Mouse (Mus musculus) forebrain, embryonic 15.5 days (tissue): ENCODE measurements around the gene Gm10184. TPM values are rescaled to one million over a fixed set of nuclear protein-coding genes. Genes with fewer than 3 reads are reported as not detected.
A peak's percentile ranks its signal among the peaks of the same experiment; 100 is the strongest.
"Not testable (repeated sequence)": the region's sequence is repeated elsewhere in the genome, so short reads cannot be mapped to it uniquely, and the experiment has no call there.

Experiments
- ATAC-seq: fragments of 200-750 bp; cut with Nextera tagmentation; replicated peaks from 2 replicates; pipeline ENCODE4 v1.8.0; 2017; ENCODE audit warnings: mild to moderate bottlenecking, moderate TSS enrichment, moderate library complexity
- H3K27ac ChIP-seq: fragments of 300-500 bp; sonication (generic); replicated peaks from 2 replicates; pipeline ENCODE4 v1.5.1; 2015; ENCODE audit warnings: mild to moderate bottlenecking, inconsistent platforms
- H3K27me3 ChIP-seq: fragments of 300-500 bp; sonication (generic); 2 replicates; pipeline ENCODE4 v1.6.1; 2015; ENCODE audit warnings: inconsistent platforms
- H3K36me3 ChIP-seq: fragments of 300-500 bp; sonication (generic); 2 replicates; pipeline ENCODE4 v1.6.1; 2015; ENCODE audit warnings: mild to moderate bottlenecking, inconsistent platforms
- H3K4me1 ChIP-seq: fragments of 300-500 bp; sonication (generic); 2 replicates; pipeline ENCODE4 v1.6.1; 2015; ENCODE audit warnings: inconsistent platforms
- H3K4me2 ChIP-seq: fragments of 300-500 bp; sonication (generic); replicated peaks from 2 replicates; pipeline ENCODE4 v1.6.1; 2015; ENCODE audit warnings: mild to moderate bottlenecking, inconsistent platforms
- H3K4me3 ChIP-seq: fragments of 300-500 bp; sonication (generic); 2 replicates; pipeline ENCODE4 v1.5.1; 2015; ENCODE audit warnings: mild to moderate bottlenecking, inconsistent platforms
- H3K9ac ChIP-seq: fragments of 300-500 bp; sonication (generic); replicated peaks from 2 replicates; pipeline ENCODE4 v1.6.1; 2015; ENCODE audit warnings: mild to moderate bottlenecking, inconsistent platforms
- H3K9me3 ChIP-seq: fragments of 300-500 bp; sonication (generic); 2 replicates; pipeline ENCODE4 v1.6.1; 2016; ENCODE audit warnings: inconsistent platforms
- WGBS: fragments of 180-500 bp; shearing (Covaris S2); methylation state at CpG from one replicate; pipeline ENCODE4 v1.1.7; 2015; ENCODE audit warnings: mixed read lengths; 5-methylcytosine and 5-hydroxymethylcytosine counted together
- polyA plus RNA-seq: library from polyadenylated mRNA; unstranded; fragments of >200 nt; fragmentation: Nextera tagmentation; extraction: Ambion mirVana; gene quantifications from 2 replicates; pipeline ENCODE4 v1.2.1, GENCODE M21; 2015

Gene Gm10184
- polyA plus RNA-seq, result 30.8 and 31.1 TPM in 2 replicates

DNA sequence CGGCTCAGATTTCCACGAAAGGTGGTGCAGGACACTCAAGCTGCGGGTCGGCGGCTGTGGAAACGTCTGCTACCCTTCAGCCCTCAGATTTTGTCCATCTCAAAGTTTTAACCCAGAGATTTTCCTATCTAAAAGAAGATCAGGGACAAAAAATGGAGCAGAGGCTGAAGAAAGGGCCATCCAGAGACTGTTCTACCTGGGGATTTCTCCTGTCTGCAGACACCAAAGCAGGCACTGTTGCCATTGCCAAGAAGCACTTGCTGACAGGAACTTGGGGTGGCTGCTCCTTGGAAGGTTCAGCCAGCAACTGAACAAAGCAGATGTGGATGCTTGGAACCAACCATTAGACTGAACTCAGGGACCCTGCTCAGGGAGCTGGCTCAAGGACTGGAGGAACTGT, at the start of gene Gm10184:
Gene Gm10184, minus strand, starts transcription at position 101 of the 400 bp plus-strand sequence.
- Histone ChIP-seq H3K9me3 (no peaks in the 10 kb centered on the region), H3K27me3 (no peaks in the 10 kb centered on the region), H3K36me3 (no peaks in the 10 kb centered on the region), H3K4me2 (no peak within 1 kb of the TSS), H3K4me1 (no peaks in the 10 kb centered on the region), H3K9ac (no peak within 1 kb of the TSS), H3K27ac (no peak within 1 kb of the TSS), H3K4me3 (no peak within 1 kb of the TSS)
- no peak for ATAC-seq
- 97% methylated on average over 6 of the region's 6 CpGs for WGBS

DNA sequence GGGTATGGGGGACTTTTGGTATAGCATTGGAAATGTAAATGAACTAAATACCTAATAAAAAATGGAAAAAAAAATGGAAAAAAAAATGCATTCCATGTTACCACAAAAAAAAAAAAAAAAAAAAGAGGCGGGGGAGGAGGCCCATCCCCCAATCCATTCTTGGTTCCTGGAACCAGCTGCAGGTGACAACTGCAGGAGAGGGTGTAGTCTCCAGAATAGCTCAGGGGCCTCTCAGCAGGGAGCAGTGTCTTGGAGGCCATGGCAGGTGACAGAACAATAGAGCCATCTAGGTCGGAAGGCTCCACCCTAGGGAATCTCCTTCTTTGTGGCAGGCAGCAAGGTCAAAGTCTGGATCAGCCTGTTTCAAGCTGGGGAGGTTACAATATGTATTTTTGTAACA, 23.7 kb upstream of the Gm10184 start:
- Histone ChIP-seq H3K9ac (no peak overlapping the region), H3K4me3 (no peak overlapping the region), H3K27ac (no peak overlapping the region), H3K27me3 (no peaks in the 10 kb centered on the region), H3K4me2 (no peak overlapping the region), H3K36me3 (no peaks in the 10 kb centered on the region), H3K9me3 (no peaks in the 10 kb centered on the region), H3K4me1 (no peaks in the 10 kb centered on the region)
- no peak for ATAC-seq
- WGBS, result 67% methylated on average over 2 of the region's 2 CpGs

DNA sequence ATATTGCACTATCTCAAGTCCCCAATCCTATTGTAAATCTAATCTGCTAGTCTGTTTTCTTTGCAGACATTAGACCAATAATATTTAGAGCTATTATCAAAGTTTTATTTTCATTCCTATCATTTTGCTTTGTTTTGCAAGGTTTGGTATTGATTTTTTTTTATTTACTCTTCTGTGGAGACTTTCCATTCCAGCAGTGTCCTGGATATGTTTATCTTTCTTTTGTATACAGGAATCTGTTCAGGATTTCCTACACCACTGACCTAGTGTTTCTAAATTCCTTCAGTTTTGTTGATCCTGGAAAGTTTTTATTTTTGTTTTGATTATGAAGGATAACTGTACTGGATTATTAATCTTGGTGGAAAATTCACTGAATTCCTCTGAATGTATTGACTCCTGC, 2.6 kb downstream of the Gm10184 start:
- H3K4me3 ChIP-seq, result no peak overlapping the region
- H3K27ac ChIP-seq, result no peak overlapping the region
- no peak overlapping the region for H3K4me2 ChIP-seq
- no peaks in the 10 kb centered on the region for H3K36me3 ChIP-seq
- no peak overlapping the region for H3K9ac ChIP-seq
- H3K4me1 ChIP-seq, result no peaks in the 10 kb centered on the region
- no peaks in the 10 kb centered on the region for H3K9me3 ChIP-seq
- no peak for ATAC-seq
- no peaks in the 10 kb centered on the region for H3K27me3 ChIP-seq

DNA sequence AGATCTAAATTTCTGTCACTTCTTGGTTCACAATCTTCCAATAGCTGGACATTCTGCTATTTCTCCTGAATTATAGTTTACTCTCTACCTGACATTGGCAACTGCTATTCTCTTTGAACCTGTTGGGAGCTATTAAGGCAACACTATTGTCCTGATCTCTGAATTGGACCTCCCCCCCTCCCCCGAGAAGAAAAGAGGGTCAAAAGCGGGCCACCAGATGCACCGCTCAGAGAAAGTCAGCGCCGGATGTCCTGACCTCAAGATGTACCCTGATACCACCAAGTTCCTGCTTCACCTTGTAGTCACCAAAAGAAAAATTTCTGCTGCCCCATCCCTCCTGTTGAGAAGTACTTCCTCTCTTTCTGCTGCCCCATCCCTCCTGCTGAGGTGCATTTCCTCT, 5.5 kb downstream of the Gm10184 start:
- not testable (repeated sequence) for H3K9ac ChIP-seq, H3K27me3 ChIP-seq, H3K9me3 ChIP-seq, H3K27ac ChIP-seq, H3K4me2 ChIP-seq, H3K36me3 ChIP-seq, H3K4me1 ChIP-seq, H3K4me3 ChIP-seq, ATAC-seq
- WGBS, result 90% methylated on average over 5 of the region's 5 CpGs

DNA sequence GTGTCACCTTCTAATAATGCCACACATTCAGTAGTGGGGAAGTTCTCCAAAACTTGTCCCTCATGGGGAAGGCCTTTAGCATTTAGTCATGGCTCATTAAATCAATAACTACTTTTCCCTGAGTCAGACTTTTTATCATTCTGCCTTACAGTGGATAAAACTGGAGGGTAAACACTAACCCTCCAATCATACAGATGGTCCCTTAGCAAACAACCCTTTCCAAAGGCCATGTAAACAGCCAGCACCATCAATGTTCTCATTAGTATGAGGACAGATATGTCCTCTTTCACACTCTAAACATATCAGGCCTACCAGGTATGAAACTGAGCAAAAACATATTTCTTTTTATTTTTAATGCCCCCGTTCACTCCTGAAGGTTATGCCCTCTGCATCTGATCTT, 7.5 kb downstream of the Gm10184 start:
- no peaks in the 10 kb centered on the region for H3K4me1 ChIP-seq
- H3K27me3 ChIP-seq, result no peaks in the 10 kb centered on the region
- no peaks in the 10 kb centered on the region for H3K36me3 ChIP-seq
- H3K27ac ChIP-seq, result no peak overlapping the region
- H3K9me3 ChIP-seq, result no peaks in the 10 kb centered on the region
- no peak overlapping the region for H3K4me3 ChIP-seq
- WGBS, result 92% methylated on average over 1 of the region's 1 CpGs
- no peak overlapping the region for H3K9ac ChIP-seq
- ATAC-seq, result no peak
- no peak overlapping the region for H3K4me2 ChIP-seq

DNA sequence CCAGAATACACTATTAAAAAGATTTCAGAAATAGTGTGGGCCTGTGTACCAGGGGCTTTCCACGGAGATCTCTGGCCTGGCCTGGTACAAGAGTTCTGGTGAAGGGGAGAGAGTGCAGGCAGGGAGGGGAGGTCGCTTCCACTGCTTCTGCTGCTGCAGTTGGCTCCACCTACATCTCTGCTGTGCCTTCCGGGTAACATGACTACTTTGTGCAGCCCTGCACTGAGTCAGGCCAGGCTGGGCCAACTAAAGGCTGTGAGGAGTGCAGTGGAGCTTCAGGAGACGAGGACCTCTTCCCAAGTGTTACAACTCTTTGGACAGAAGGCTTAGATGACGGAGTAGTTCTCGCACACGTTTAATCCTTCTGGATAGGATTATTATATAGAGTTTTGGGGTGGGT, 9.6 kb downstream of the Gm10184 start:
- H3K9ac ChIP-seq, result no peak overlapping the region
- 71% methylated on average over 7 of the region's 7 CpGs for WGBS
- no peak for ATAC-seq
- H3K36me3 ChIP-seq, result no peaks in the 10 kb centered on the region
- H3K4me3 ChIP-seq, result no peak overlapping the region
- H3K27me3 ChIP-seq, result no peaks in the 10 kb centered on the region
- H3K27ac ChIP-seq, result no peak overlapping the region
- H3K4me2 ChIP-seq, result no peak overlapping the region
- no peaks in the 10 kb centered on the region for H3K4me1 ChIP-seq
- no peaks in the 10 kb centered on the region for H3K9me3 ChIP-seq

DNA sequence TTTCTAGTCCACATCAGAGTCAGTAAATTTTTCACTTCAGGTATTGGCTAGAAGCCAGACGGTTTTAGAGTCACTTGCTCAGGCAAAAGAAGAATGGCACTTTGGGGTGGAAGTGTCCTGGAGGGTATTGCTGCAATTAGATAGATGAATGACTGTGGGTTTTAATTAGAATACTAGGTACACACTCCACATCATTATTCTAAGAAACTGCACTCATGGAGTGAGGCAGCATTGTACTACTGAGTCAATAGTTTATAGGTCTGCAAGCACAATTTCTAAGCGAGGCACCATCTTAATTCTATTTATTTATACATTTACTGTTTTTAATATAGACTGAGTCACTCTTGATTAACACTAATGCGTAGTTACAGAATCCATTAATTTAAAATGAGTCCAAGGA, 10.4 kb downstream of the Gm10184 start:
- Histone ChIP-seq H3K9me3 (no peaks in the 10 kb centered on the region), H3K36me3 (no peaks in the 10 kb centered on the region), H3K27me3 (no peaks in the 10 kb centered on the region), H3K4me2 (no peak overlapping the region), H3K4me1 (no peaks in the 10 kb centered on the region), H3K9ac (no peak overlapping the region), H3K27ac (no peak overlapping the region), H3K4me3 (no peak overlapping the region)
- no peak for ATAC-seq
- 48% methylated on average over 3 of the region's 3 CpGs for WGBS

DNA sequence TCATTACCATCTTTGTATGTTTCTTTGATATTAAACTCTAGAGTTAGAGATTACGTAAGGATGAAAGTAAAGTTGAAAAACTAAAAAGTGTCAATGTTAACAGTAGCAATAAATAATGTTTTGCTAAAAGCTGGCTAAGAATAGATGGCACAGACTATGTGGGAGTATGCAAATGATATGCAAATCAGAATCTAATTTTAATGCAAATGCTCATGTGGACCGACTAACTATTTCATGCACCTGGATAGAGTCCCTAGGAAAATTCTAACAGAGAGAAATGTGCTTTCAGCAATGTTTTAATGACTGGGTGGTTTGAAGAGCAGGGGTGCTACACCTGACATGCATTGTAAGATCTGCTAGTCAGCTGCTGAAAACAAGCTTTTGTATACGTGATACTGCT, 45.3 kb downstream of the Gm10184 start:
- WGBS, result 25% methylated on average over 3 of the region's 3 CpGs
- H3K4me2 ChIP-seq, result no peak overlapping the region

More for the DNA sequence above, 45.3 kb downstream of the Gm10184 start:
- peak; percentile 91 for ATAC-seq
- Histone ChIP-seq H3K27ac (no peak overlapping the region), H3K9ac (no peak overlapping the region), H3K4me3 (no peak overlapping the region), H3K27me3 (no peaks in the 10 kb centered on the region), H3K4me1 (peaks cover 3% of the 10 kb centered on the region; the same call in 1 of the 2 replicates), H3K9me3 (no peaks in the 10 kb centered on the region), H3K36me3 (no peaks in the 10 kb centered on the region)
